Mouse (Mus musculus): ENCODE results near the gene Ccnjl. TPM values are rescaled to one million over a fixed set of nuclear protein-coding genes. Genes with fewer than 3 reads are reported as not detected.

The Ccnjl gene
- total and polyA plus RNA-seq, 3 experiments, result not detected

DNA sequence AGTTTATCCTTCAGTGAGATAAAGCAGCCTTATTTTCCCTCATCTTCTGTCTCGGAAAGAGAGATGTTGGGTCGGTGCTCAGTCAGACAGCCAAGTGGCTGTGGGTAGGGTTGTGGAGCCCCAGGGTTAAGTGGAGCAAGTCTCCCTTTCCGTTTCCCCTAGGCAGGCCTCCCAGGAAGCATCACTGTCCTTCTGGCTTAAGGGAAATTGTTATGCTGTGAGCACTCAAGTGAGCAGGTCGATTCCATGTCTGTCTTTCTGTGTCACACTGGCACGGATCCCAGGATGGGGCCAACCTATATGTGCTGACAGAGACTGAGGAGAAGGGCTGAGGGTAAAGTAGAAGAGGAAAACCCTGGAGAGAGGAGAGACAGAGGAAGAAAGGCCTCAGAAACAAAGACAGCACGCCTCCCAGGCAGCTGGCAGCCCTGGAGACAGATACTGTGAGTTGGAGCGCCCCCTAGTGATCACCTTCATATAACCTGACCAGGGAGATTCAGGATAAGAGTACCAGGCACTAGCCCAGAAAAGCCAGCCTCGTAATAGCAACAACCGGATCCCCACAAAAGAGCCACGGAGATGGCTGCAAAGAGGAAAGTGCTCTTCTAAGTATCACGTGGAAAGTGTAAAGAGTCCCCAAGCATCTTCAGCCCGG, 84.4 kb downstream of the Ccnjl start (continued):
- TF ChIP-seq NRF1 (IDR thresholded peaks at IDR 0.05; ENCODE audit: insufficient read depth, low read depth, low read length, poor library complexity, severe bottlenecking) (no peak), KAT2A (conservative IDR thresholded peaks at IDR 0.05; ENCODE audit: low read depth, low read length) (no peak), NELFE (IDR thresholded peaks at IDR 0.05; ENCODE audit: low read depth, low read length) (no peak), ZNF384 (IDR thresholded peaks at IDR 0.05; ENCODE audit: low read depth, low read length) (no peak)

DNA sequence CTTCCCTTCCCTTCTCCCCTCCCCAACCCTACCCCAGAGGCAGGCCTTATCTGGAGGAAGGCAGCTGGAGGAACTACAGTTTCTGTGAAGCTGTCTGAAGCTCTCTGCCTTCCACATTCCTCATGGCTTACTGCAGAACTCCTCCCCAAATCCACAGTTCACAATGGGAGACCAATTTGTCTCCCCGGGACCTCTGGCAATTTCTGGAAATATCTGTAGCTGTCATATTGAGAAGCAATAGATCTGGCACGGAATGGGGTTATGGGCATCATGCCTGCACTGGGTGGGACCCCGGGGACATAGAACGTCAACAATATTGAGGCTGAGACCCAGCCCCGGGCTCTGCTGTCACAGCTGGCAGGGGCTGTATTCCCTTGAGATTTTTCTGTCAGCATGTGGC, 89.3 kb downstream of the Ccnjl start:
- DNase-seq (ENCODE audit: low read depth, low spot score), result no peak
- no peaks in the 10 kb centered on the region for H3K9me3 ChIP-seq (replicated peaks; ENCODE audit: insufficient read depth, low read length)
- H3K4me3 ChIP-seq (ENCODE audit: control insufficient read depth in 1 of 2, insufficient read depth in 1 of 2, low read depth in 2 of 2, low read length in 2 of 2), result no peak overlapping the region
- H3K27ac ChIP-seq (ENCODE audit: control insufficient read depth, low read depth, low read length), result no peak overlapping the region
- H3K27me3 ChIP-seq (ENCODE audit: control insufficient read depth in 1 of 2, insufficient read depth in 2 of 2, low read length in 2 of 2), result no peaks in the 10 kb centered on the region
- TF ChIP-seq ZKSCAN1 (IDR thresholded peaks at IDR 0.05; ENCODE audit: low read depth, low read length) (no peak), NELFE (IDR thresholded peaks at IDR 0.05; ENCODE audit: low read depth, low read length) (no peak), TCF12 (IDR thresholded peaks at IDR 0.05; ENCODE audit: low read depth, low read length) (no peak), SIN3A (IDR thresholded peaks at IDR 0.05; ENCODE audit: low read length) (no peak)
- no peaks in the 10 kb centered on the region for H3K36me3 ChIP-seq (ENCODE audit: control insufficient read depth in 1 of 2, insufficient read depth in 2 of 2, low read length in 2 of 2)
- H3K4me1 ChIP-seq (ENCODE audit: control insufficient read depth in 1 of 2, insufficient read depth in 2 of 2, low read length in 2 of 2), result no peaks in the 10 kb centered on the region
- no peak overlapping the region for H3K9ac ChIP-seq (ENCODE audit: control insufficient read depth, low read depth, low read length, poor library complexity, severe bottlenecking)
- no peaks in the 10 kb centered on the region for H3K79me2 ChIP-seq (ENCODE audit: control insufficient read depth, insufficient read depth, low read length, poor library complexity)

DNA sequence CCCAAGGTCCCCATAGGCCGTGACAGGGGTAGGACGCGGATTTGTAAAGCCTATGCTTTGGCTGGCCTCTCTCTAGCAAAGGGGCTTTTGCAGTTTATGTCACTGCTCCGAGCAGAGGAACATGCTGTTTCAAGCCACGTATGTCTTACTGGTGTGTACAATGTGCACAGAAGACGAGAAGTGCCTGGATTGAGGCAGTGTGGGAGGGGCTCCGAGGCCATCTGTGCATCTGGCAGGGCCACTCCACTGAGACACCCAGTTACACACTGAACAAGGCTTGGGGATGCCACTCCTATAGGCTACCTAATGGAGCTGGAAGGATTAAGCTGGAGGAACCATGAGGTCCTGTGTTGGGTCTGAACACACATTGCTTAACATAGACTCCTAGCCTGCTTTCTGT, 89.8 kb downstream of the Ccnjl start:
- Histone ChIP-seq H3K27me3 (ENCODE audit: control insufficient read depth in 1 of 2, insufficient read depth in 2 of 2, low read length in 2 of 2) (0 out of 4 replicates have a peak, but pooled peaks cover 0 to 1% of the 10 kb centered on the region in 2 experiments), H3K36me3 (ENCODE audit: control insufficient read depth in 1 of 2, insufficient read depth in 2 of 2, low read length in 2 of 2) (no peaks in the 10 kb centered on the region), H3K9me3 (replicated peaks; ENCODE audit: insufficient read depth, low read length) (no peaks in the 10 kb centered on the region), H3K9ac (ENCODE audit: control insufficient read depth, low read depth, low read length, poor library complexity, severe bottlenecking) (no peak overlapping the region), H3K4me3 (ENCODE audit: control insufficient read depth in 1 of 2, insufficient read depth in 1 of 2, low read depth in 2 of 2, low read length in 2 of 2) (no peak overlapping the region), H3K4me1 (ENCODE audit: control insufficient read depth in 1 of 2, insufficient read depth in 2 of 2, low read length in 2 of 2) (no peaks in the 10 kb centered on the region), H3K79me2 (ENCODE audit: control insufficient read depth, insufficient read depth, low read length, poor library complexity) (no peaks in the 10 kb centered on the region), H3K27ac (ENCODE audit: control insufficient read depth, low read depth, low read length) (no peak overlapping the region)
- TF ChIP-seq KAT2A (conservative IDR thresholded peaks at IDR 0.05; ENCODE audit: low read depth, low read length) (no peak), ZKSCAN1 (IDR thresholded peaks at IDR 0.05; ENCODE audit: low read depth, low read length) (no peak), SIN3A (IDR thresholded peaks at IDR 0.05; ENCODE audit: low read length) (no peak), TCF12 (IDR thresholded peaks at IDR 0.05; ENCODE audit: low read depth, low read length) (no peak), JUND (IDR thresholded peaks at IDR 0.05; ENCODE audit: low read depth, low read length) (no peak), POLR2AphosphoS5 (IDR thresholded peaks at IDR 0.05; ENCODE audit: borderline replicate concordance, low read depth, low read length) (no peak), GATA1 (IDR thresholded peaks at IDR 0.05; ENCODE audit: low read depth, low read length) (no peak), ZNF384 (IDR thresholded peaks at IDR 0.05; ENCODE audit: low read depth, low read length) (no peak), MAZ (IDR thresholded peaks at IDR 0.05; ENCODE audit: low read depth, low read length) (no peak), BHLHE40 (IDR thresholded peaks at IDR 0.05; ENCODE audit: borderline replicate concordance, low read depth, low read length) (no peak), ZC3H11A (IDR thresholded peaks at IDR 0.05; ENCODE audit: low read depth, low read length) (no peak), CTCF (IDR thresholded peaks at IDR 0.05 in 2 of 3, conservative IDR thresholded peaks at IDR 0.05 in 1 of 3; ENCODE audit: control insufficient read depth in 1 of 3, insufficient read depth in 1 of 3, low read depth in 2 of 3, low read length in 3 of 3, poor library complexity in 1 of 3, severe bottlenecking in 1 of 3) (no peak), RAD21 (IDR thresholded peaks at IDR 0.05; ENCODE audit: low read depth, low read length) (no peak)
- no peak for DNase-seq (ENCODE audit: low read depth, low spot score)
